Mouse (Mus musculus) A20 (cell line): Measurements from ENCODE around the gene Amd1.

Experiments
- DNase-seq: peaks from one replicate; pipeline ENCODE4 v3.0.0-alpha.2; 2011; ENCODE audit warnings: low read depth, low spot score

Amd1 gene

GRCm38 (mm10) chr10:40302140-40302985 is at the start of gene Amd1:
Amd1 (minus strand) TSS chr10:40302186.
- DNase-seq = peak; percentile 99

GRCm38 (mm10) chr10:40351156-40351555 is 49.2 kb upstream of the Amd1 start:
- no peak for DNase-seq

- no peak for DNase-seq
These were observed 48.4 kb upstream of the Amd1 start for GRCm38 (mm10) chr10:40350245-40350932.

- DNase-seq = peak; percentile 79
These were observed 47.7 kb upstream of the Amd1 start for GRCm38 (mm10) chr10:40349631-40350177.

- peak; percentile 99 for DNase-seq
These were observed 46.9 kb upstream of the Amd1 start for GRCm38 (mm10) chr10:40348566-40349536.

- peak; percentile 84 for DNase-seq
These were observed 45.5 kb upstream of the Amd1 start for GRCm38 (mm10) chr10:40347461-40347954.

- no peak for DNase-seq
These were observed 44.9 kb upstream of the Amd1 start for GRCm38 (mm10) chr10:40346776-40347403.

- no peak for DNase-seq
These were observed 40.0 kb upstream of the Amd1 start for GRCm38 (mm10) chr10:40342036-40342435.

- DNase-seq = no peak
These were observed 37.5 kb upstream of the Amd1 start, which contains the start of gene Cdk19 for GRCm38 (mm10) chr10:40339351-40339964. Cdk19 (plus strand) TSS chr10:40339564.

GRCm38 (mm10) chr10:40332864-40333263 is 30.9 kb upstream of the Amd1 start:
- DNase-seq = no peak

GRCm38 (mm10) chr10:40330262-40330661 is 28.3 kb upstream of the Amd1 start:
- no peak for DNase-seq

GRCm38 (mm10) chr10:40328004-40328551 is 26.1 kb upstream of the Amd1 start:
- DNase-seq = no peak

- DNase-seq = no peak
These were observed 18.3 kb upstream of the Amd1 start for GRCm38 (mm10) chr10:40320306-40320705.

GRCm38 (mm10) chr10:40316841-40317585 is 15.0 kb upstream of the Amd1 start:
- DNase-seq = peak; percentile 57

- DNase-seq = no peak
These were observed 10.8 kb upstream of the Amd1 start for GRCm38 (mm10) chr10:40312781-40313180.

- peak; percentile 70 for DNase-seq
These were observed 8.1 kb upstream of the Amd1 start for GRCm38 (mm10) chr10:40309884-40310635.

- no peak for DNase-seq
These were observed 6.0 kb upstream of the Amd1 start for GRCm38 (mm10) chr10:40307826-40308583.

- peak; percentile 31 for DNase-seq
These were observed 4.0 kb upstream of the Amd1 start for GRCm38 (mm10) chr10:40305989-40306388.
